Mouse (Mus musculus): ENCODE measurements at regions not wholly inside any gene's neighbourhood (a gene's known extent, or its start where the extent isn't known, plus 50 kb on each side); places are given as distances from the start of the nearest gene placed in this dataset.

DNA sequence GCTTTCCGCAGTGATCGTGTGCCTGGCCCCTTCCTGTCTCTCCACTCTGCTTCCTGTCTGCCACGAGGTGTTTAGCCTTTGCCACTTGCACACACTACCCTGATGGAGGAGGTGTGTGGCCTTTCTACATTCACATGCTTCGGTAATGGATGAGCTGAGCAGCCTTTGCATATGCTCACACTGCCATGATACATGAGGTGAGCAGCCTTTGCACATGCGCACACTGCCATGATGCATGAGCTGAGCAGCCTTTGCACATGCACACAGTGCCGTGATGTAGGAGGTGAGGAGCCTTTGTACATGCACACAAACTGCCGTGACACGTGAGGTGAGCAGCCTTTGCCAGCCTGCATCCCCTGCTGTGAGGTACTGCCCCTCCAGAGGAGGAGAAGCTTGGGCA is 58.3 kb downstream of the Erv3 start:
- DNase-seq (ENCODE audit: low spot score in 2 of 2): no peak

GRCm38 (mm10) chr2:131800126-131800894 is 59.2 kb downstream of the Erv3 start:
- DNase-seq (ENCODE audit: low spot score in 2 of 2): no peak

- no peak for DNase-seq (ENCODE audit: low spot score in 2 of 2)
These were observed 60.1 kb downstream of the Erv3 start for GRCm38 (mm10) chr2:131799486-131799885.

- no peak for DNase-seq (ENCODE audit: low spot score in 2 of 2)
These were observed 62.4 kb downstream of the Erv3 start for GRCm38 (mm10) chr2:131797001-131797693.

- no peak for DNase-seq (ENCODE audit: low spot score in 2 of 2)
These were observed 84.2 kb downstream of the Erv3 start for GRCm38 (mm10) chr2:131775381-131775780.

GRCm38 (mm10) chr2:131773691-131774090 is 85.9 kb downstream of the Erv3 start:
- no peak for DNase-seq (ENCODE audit: low spot score in 2 of 2)

GRCm38 (mm10) chr2:131772163-131772562 is 87.4 kb downstream of the Erv3 start:
- no peak for DNase-seq (ENCODE audit: low spot score in 2 of 2)

- no peak for DNase-seq (ENCODE audit: low spot score in 2 of 2)
These were observed 88.7 kb downstream of the Erv3 start for GRCm38 (mm10) chr2:131770852-131771251.

DNA sequence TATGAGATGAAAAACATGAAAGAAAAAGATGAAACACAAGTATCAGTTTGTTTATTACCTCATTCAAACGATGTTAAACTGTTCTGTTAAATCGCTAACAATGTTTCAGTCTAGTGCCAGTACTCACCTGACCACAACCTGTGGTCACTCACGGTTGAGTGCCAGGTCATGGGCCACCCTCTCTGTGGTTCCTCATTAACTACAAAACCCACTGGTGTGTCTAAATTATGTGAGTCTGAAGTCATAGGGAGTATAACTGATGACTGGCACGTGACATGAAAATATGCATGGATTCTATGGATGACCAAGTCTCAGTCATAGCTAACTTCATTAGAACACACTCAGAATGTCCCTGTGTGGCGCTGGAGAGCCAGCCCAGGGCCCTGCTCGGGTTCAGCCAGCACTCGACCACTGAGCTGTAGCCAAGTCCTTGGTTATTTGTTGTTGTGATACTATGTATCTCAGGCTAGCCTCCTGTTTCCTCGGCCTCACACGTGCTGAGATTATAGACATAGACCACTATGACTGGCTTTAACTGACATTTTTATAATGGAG is 89.8 kb downstream of the Erv3 start:
- no peak for DNase-seq (ENCODE audit: low spot score in 2 of 2)

DNA sequence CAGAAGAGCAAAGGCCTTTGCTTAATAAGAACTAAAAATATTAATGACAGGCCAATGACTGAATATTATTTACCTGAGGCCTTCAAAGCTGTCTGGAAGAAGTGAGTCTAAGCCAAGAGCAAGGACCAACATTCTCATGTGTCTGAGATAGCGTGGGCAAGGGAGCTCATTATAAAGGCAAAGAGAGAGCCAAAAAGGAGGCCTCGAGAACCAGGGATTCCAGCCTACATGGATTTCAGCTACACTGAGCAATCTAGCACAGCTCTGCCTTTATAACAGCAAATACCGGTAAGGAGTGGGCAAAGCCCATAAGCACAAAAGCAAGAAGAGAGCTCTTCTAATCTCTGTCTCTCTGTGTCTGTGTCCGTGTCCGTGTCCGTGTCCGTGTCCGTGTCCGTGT is 93.0 kb downstream of the Erv3 start:
- no peak for DNase-seq (ENCODE audit: low spot score in 2 of 2)

DNA sequence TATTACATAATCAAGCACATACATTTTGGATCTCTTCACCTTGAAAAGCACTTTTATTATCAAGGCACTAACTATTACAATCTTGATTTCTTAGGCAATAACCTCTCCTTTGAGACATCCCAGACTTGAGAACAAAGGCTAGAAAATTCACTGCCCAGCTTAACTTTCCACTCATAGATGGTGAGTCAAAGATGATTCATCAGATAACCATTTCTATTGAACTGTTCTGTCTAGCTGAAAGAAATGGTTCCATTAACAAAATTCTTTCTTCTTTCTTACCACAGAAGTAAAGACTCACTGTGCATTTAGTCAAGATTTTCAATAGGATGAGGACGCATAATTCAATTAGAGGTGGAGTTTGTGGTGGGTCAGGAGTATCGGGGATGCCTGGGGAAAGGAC is 98.0 kb downstream of the Erv3 start:
- no peak for DNase-seq (ENCODE audit: low spot score in 2 of 2)

GRCm38 (mm10) chr2:131757183-131757903 is 102.2 kb downstream of the Erv3 start:
- no peak for DNase-seq (ENCODE audit: low spot score in 2 of 2)

GRCm38 (mm10) chr2:131755107-131755506 is 104.4 kb downstream of the Erv3 start:
- no peak for DNase-seq (ENCODE audit: low spot score in 2 of 2)

DNA sequence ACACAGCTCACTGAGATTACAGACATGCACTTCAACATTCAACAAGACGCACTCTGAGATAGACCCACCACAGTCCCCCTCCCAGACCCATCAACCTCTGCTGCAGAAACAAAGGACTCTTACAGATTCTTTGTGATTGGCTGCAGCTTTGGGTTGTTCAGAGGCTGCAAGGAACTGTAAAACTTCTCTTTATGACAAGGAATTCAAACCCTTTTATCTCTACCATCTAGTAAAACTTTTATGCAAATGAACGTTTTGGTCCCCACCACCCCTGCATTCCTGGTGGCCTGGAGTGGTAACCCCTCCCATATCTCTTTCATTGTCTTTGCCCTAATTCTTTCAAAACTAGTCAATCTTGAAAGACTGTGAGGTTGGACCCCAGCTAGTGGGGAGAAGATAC is 106.1 kb downstream of the Erv3 start:
- DNase-seq (ENCODE audit: low spot score in 2 of 2): no peak

GRCm38 (mm10) chr2:131750679-131751078 is 108.9 kb downstream of the Erv3 start:
- DNase-seq (ENCODE audit: low spot score in 2 of 2): no peak

DNA sequence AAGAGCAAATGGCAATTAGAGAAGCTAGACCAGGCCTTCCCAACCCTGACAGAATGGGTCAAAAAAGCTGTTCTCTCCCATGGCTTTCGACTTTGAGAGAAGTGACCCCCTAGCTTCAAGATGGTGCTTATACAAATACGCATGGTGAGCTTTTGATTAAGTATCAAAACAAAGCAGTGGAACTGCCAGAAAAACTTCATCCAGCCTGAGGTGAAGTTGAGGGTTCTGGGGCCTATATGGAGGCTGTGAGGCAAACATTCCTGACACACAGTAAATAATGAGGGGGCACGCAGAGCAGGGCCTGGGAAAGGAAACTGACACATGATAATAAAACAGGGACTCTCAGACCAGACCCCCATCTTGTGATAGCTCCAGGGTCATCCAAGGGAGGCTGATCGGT is 109.3 kb downstream of the Erv3 start:
- DNase-seq (ENCODE audit: low spot score in 2 of 2): no peak

GRCm38 (mm10) chr2:131749746-131750145 is 109.8 kb downstream of the Erv3 start:
- DNase-seq (ENCODE audit: low spot score in 2 of 2): no peak

DNA sequence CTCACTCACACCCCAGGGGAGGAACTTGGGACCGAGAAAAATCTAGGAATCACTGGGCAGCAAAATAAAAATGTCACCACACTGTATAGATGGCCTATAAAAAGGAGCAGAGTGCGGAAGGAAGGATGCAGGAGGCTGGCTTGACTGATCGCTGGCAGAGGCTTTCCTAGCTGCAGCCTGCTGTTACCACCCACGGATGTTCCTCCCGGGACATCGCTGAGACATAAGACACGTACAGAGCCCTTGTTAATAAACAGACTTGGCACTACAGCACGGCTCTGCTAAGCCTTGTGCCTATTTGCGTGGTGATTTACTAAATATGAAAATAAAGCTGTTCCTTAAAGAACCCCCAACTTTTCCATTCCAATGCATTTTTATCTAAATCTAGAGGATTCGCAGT is 110.8 kb downstream of the Erv3 start:
- peak; percentile 21 to 76 for DNase-seq (ENCODE audit: low spot score in 2 of 2)

- no peak for DNase-seq (ENCODE audit: low spot score in 2 of 2)
These were observed 111.8 kb downstream of the Erv3 start for GRCm38 (mm10) chr2:131747707-131748106.

DNA sequence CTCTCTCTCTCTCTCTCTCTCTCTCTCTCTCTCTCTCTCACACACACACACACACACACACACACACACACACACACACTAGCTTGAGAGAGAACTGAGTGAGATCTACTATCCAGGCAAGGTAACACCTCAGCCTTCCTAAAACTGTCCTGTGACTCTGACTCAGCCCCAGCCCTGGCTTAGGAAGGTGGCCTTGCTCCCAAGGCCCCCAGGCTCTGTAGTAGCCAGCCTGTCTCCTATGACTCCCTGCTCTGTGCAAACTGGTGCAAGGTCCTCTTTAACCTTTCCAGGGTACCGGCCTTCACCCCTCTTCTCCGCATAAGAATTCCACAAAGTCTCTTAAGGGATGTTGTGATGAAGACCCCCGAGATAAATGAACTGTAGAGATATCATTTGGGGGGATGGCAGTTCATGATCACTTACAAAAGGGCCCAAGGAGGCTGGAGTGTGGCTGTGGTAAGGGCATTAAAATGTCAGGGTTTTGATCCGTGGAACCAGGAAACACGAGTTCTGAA is 114.1 kb downstream of the Erv3 start:
- no peak for DNase-seq (ENCODE audit: low spot score in 2 of 2)

DNA sequence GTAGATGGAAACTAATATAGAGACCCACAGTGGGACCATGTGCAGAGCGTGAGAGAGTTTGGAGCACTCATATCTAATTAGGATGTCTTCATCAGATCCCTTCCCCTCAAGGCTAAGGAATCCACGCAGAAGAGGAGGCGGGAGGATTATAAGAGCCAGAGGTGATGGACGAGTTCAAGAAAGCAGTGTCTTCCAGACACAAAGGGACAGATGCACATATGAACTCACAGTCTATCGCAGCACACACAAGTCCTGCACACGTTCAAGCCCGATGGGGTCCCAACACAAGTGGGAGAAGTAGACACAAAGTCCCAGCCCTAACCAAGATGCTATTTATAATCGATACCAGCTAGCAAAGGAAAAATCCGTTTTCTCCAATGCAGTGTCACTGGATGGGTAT is 114.6 kb downstream of the Erv3 start:
- no peak for DNase-seq (ENCODE audit: low spot score in 2 of 2)

GRCm38 (mm10) chr2:131740456-131740855 is 119.1 kb downstream of the Erv3 start:
- DNase-seq (ENCODE audit: low spot score in 2 of 2): no peak
